Mouse (Mus musculus): ENCODE measurements around the gene Rpp25l.

Rpp25l gene

DNA sequence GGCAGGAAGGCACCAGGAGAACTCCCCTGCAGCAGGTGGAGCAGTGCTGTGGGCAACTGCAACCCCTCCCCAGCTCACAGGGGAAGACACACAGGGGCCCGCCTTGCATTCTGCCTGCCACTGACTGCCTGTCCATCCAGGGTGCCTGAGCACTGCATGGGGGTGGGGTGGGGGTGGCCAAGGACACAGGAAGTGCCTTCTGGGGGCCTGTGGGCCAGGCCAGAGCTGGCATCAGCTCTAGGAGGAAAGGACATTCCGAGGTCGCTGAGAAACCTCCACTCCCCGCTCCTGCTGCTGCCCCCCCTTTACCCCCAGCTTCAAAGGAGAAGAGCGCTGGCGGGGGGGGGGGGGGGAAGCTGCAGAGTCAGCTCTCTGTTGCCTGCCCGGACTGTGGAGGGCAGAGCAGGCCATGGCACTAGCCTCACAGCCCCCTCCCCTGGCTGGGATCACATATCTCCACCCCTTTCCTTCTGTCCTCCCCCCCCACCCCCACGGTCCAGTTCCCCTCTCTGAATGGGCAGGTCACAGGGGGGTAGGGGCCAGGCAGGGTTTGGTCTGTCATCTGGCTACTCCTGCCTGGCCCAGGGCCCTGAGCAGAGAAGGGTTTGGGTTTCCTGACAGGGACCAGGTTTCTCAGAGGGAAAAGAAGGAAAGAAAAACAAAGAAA is 48.2 kb downstream of the Rpp25l start:
- peak; percentile 57 for DNase-seq

DNA sequence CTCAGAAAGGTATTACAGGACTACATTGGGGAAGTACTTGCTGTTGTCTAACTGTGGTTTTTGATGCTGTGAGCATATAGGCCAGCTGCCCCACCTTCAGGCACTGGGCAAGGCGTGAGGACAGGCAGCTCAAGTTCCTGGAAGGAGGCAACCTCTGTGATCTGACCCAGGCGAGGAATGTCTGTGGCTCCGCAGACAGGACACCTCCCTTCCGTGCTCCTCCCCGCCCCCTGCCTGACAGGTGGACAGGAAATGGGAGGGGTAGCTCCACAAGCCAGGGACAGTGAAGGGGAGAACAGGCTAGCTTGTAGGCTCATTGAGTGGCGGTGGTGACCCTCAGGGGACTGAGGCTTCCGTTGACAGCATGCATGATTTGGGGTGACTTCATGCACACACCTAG is 48.8 kb downstream of the Rpp25l start:
- no peak for DNase-seq

DNA sequence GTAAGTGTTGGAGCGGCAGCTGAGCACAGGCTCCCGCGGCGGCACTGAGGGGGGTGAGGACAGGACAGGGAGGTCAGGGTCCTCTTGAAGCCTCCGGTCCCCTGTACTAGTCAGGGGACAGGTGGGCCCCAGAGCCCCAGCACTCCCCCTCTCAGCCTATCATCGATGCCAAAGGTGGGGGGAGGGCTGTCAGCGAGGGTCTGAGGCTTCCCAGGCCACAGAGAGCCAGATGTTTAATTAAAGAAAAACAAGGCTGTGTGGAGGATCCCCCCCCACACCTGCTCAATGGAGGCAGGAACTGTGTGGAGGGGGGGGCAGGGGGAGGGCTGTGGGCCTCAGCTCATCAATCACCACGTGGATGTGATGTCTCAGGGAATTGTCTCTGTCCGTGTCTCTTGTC is 49.7 kb downstream of the Rpp25l start:
- DNase-seq = no peak

DNA sequence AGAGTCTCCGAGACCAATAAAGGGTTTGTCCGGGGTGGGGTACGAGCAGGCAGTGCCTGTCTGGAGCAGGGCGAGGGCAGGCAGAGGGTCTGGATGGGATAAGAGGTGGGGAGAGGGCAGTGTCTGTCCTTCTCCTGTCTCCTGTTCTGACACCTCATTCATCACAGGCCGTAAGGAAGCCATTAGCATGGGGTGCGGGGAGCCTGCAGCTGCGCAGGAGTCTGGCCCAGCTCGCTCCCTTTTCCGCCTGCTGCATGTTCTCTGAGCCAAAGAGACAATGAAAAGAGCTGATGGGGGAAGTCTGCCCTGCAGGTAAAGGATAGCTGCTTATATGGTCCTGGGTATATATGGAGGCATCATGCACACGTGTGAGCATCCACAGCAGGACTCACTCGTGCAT is 50.6 kb downstream of the Rpp25l start:
- no peak for DNase-seq
